8 mouse cellular contexts compared by ENCODE assay signal in the genomic region with DNA sequence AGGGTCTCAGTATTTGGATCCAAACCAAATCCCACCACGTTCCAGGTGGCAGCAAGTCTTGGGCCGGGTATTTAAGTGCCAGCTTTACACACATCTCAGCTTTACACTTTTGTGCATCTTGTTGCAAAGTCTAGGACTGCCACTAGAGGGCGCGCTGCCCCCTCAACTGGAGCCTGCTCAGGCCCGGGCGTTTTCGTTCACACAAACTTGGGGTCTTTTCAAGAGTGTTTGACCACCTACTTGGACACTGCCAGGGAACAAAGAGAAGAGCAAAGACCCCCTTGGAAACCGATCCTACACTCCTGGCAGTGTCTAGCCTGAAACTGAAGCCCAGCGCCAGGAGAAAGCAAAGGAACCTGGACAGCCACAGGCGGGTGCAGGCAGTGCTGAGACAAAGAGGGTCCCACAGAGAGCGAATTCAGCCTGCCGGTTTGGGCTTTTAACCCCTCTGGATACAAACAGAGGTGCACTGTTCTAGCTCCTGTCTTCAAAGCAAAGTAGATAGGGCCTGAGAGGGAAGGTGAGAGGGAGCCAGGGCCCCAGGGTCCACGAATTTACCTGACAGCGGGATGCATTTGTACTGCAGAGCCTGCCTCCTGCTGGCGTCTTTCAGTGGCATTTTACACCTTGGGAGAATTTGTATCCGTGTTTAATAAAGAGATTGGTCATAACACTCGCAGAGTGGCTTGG. TPM values are rescaled to one million over a fixed set of nuclear protein-coding genes. Genes with fewer than 3 reads are reported as not detected.
A peak's percentile ranks its signal among the peaks of the same experiment; 100 is the strongest.
DNase-seq lines count a peak whose midpoint lies in the region; ATAC-seq and TF ChIP-seq lines count a peak whose summit lies in the region.

No protein-coding gene starts in this region.

- ATAC-seq in embryonic facial prominence, embryonic 14.5 days (ENCODE audit: low read depth) = peak; percentile 59
- ATAC-seq in heart, embryonic 16.5 days (replicated peaks; ENCODE audit: extremely low read depth, insufficient read depth, low FRiP score) = no peak; the same call in 1 of the 2 replicates
- no peak for ATAC-seq in liver, embryonic 15.5 days (ENCODE audit: insufficient read depth)
- ATAC-seq in neural tube, embryonic 12.5 days (ENCODE audit: low FRiP score, low read depth) = peak; percentile 82
- no peak for ATAC-seq in stomach, postnatal 0 days (ENCODE audit: low FRiP score, low TSS enrichment)

- TF ChIP-seq CTCF in C2C12 (IDR thresholded peaks at IDR 0.05; ENCODE audit: control insufficient read depth, insufficient read depth, insufficient read length) = peak; percentile 49
- peak; percentile 91 for TF ChIP-seq CTCF in bone marrow, adult 2 months (IDR thresholded peaks at IDR 0.05; ENCODE audit: control insufficient read depth, insufficient read depth, low read length)
- TF ChIP-seq CTCF in stomach, postnatal 0 days (IDR thresholded peaks at IDR 0.05; ENCODE audit: low read depth) = peak; percentile 92

- H3K9ac ChIP-seq in embryonic facial prominence, embryonic 14.5 days (ENCODE audit: low read depth, low read length) = peak overlapping the region; percentile 68
- peak overlapping the region; percentile 80 for H3K9ac ChIP-seq in heart, embryonic 16.5 days (ENCODE audit: low read length)
- no peak overlapping the region; the same call in 1 of the 2 replicates for H3K9ac ChIP-seq in liver, embryonic 15.5 days
- H3K9ac ChIP-seq in neural tube, embryonic 12.5 days = peak overlapping the region; percentile 58
- H3K9ac ChIP-seq in stomach, postnatal 0 days (ENCODE audit: low read length) = peak overlapping the region; percentile 28; the same call in 1 of the 2 replicates

- H3K9me3 ChIP-seq in embryonic facial prominence, embryonic 14.5 days (ENCODE audit: control insufficient read depth, low read length) = no peaks in the 10 kb centered on the region
- H3K9me3 ChIP-seq in heart, embryonic 16.5 days (replicated peaks; ENCODE audit: control insufficient read depth, low read length) = no peaks in the 10 kb centered on the region
- no peaks in the 10 kb centered on the region for H3K9me3 ChIP-seq in liver, embryonic 15.5 days (replicated peaks)
- no peaks in the 10 kb centered on the region for H3K9me3 ChIP-seq in neural tube, embryonic 12.5 days
- no peaks in the 10 kb centered on the region for H3K9me3 ChIP-seq in stomach, postnatal 0 days (ENCODE audit: control insufficient read depth, low read length)

- no peak overlapping the region for H3K4me3 ChIP-seq in C2C12 (ENCODE audit: insufficient read depth, poor library complexity, severe bottlenecking)
- no peak overlapping the region for H3K4me3 ChIP-seq in bone marrow, adult 2 months (replicated peaks; ENCODE audit: control insufficient read depth, low read depth, low read length)
- peak overlapping the region; percentile 35 for H3K4me3 ChIP-seq in embryonic facial prominence, embryonic 14.5 days (ENCODE audit: low read depth, low read length)
- H3K4me3 ChIP-seq in heart, embryonic 16.5 days (ENCODE audit: low read length) = peak overlapping the region; percentile 57
- H3K4me3 ChIP-seq in liver, embryonic 15.5 days (replicated peaks) = peak overlapping the region; percentile 35
- peak overlapping the region; percentile 30 for H3K4me3 ChIP-seq in neural tube, embryonic 12.5 days
- peak overlapping the region; percentile 34 for H3K4me3 ChIP-seq in stomach, postnatal 0 days (ENCODE audit: low read depth, low read length)

- WGBS in bone marrow, adult 2 months = 4% methylated on average over 17 of the region's 17 CpGs
- 4% methylated on average over 17 of the region's 17 CpGs for WGBS in embryonic facial prominence, embryonic 14.5 days
- 4% methylated on average over 17 of the region's 17 CpGs for WGBS in heart, embryonic 16.5 days
- WGBS in liver, embryonic 15.5 days (ENCODE audit: insufficient replicate concordance) = 4% methylated on average over 17 of the region's 17 CpGs
- WGBS in neural tube, embryonic 12.5 days = 2% methylated on average over 17 of the region's 17 CpGs
- 6% methylated on average over 17 of the region's 17 CpGs for WGBS in stomach, postnatal 0 days

- peak; percentile 87 for DNase-seq in embryonic facial prominence, embryonic 14.5 days (ENCODE audit: low spot score)
- DNase-seq in kidney, postnatal 36 days = peak; percentile 56 to 89
- DNase-seq in stomach, postnatal 0 days (ENCODE audit: low spot score) = peak; percentile 81

- TF ChIP-seq EP300 in stomach, postnatal 0 days (optimal IDR thresholded peaks at IDR 0.05) = no peak

- H3K27me3 ChIP-seq in C2C12 (ENCODE audit: control insufficient read depth, insufficient read depth, insufficient read length) = no peaks in the 10 kb centered on the region
- no peaks in the 10 kb centered on the region for H3K27me3 ChIP-seq in embryonic facial prominence, embryonic 14.5 days (replicated peaks; ENCODE audit: control insufficient read depth, insufficient read depth, low read length)
- H3K27me3 ChIP-seq in heart, embryonic 16.5 days (ENCODE audit: control insufficient read depth, insufficient read depth, low read length) = peaks cover 3% of the 10 kb centered on the region; the same call in 1 of the 2 replicates
- peaks cover 13% of the 10 kb centered on the region; the same call in 1 of the 2 replicates for H3K27me3 ChIP-seq in liver, embryonic 15.5 days
- no peaks in the 10 kb centered on the region for H3K27me3 ChIP-seq in neural tube, embryonic 12.5 days (replicated peaks)
- no peaks in the 10 kb centered on the region for H3K27me3 ChIP-seq in stomach, postnatal 0 days (ENCODE audit: control insufficient read depth, insufficient read depth, low read length)

- H3K27ac ChIP-seq in bone marrow, adult 2 months (ENCODE audit: control insufficient read depth, insufficient read depth, low read depth, low read length, poor library complexity) = no peak overlapping the region
- peak overlapping the region; percentile 56 for H3K27ac ChIP-seq in embryonic facial prominence, embryonic 14.5 days (replicated peaks; ENCODE audit: low read depth, low read length)
- H3K27ac ChIP-seq in heart, embryonic 16.5 days (ENCODE audit: low read length) = no peak overlapping the region
- H3K27ac ChIP-seq in liver, embryonic 15.5 days (replicated peaks) = no peak overlapping the region
- H3K27ac ChIP-seq in neural tube, embryonic 12.5 days = no peak overlapping the region
- no peak overlapping the region for H3K27ac ChIP-seq in stomach, postnatal 0 days (replicated peaks)

- H3ac ChIP-seq in C2C12 (ENCODE audit: control insufficient read depth, insufficient read length, low read depth) = no peak overlapping the region

- no peaks in the 10 kb centered on the region for H3K36me3 ChIP-seq in C2C12 (ENCODE audit: control insufficient read depth, insufficient read depth)
- 0 out of 2 replicates have a peak, but pooled peaks cover 3% of the 10 kb centered on the region for H3K36me3 ChIP-seq in embryonic facial prominence, embryonic 14.5 days (ENCODE audit: control insufficient read depth, insufficient read depth, low read length)
- H3K36me3 ChIP-seq in heart, embryonic 16.5 days (ENCODE audit: control insufficient read depth, insufficient read depth) = no peaks in the 10 kb centered on the region
- peaks cover 11% of the 10 kb centered on the region; the same call in 1 of the 2 replicates for H3K36me3 ChIP-seq in liver, embryonic 15.5 days (replicated peaks)
- peaks cover 20% of the 10 kb centered on the region for H3K36me3 ChIP-seq in neural tube, embryonic 12.5 days
- no peaks in the 10 kb centered on the region for H3K36me3 ChIP-seq in stomach, postnatal 0 days (ENCODE audit: control insufficient read depth, insufficient read depth, low read length)

- H3K79me2 ChIP-seq in C2C12 (ENCODE audit: control insufficient read depth, insufficient read depth) = no peaks in the 10 kb centered on the region

- TF ChIP-seq POLR2A in bone marrow, adult 2 months (IDR thresholded peaks at IDR 0.05; ENCODE audit: borderline replicate concordance, control insufficient read depth, low read depth, low read length) = no peak

- no peaks in the 10 kb centered on the region for H3K4me1 ChIP-seq in bone marrow, adult 2 months (ENCODE audit: control insufficient read depth, insufficient read depth, low read length)
- no peaks in the 10 kb centered on the region for H3K4me1 ChIP-seq in embryonic facial prominence, embryonic 14.5 days (ENCODE audit: control insufficient read depth, insufficient read depth, low read length)
- 0 out of 2 replicates have a peak, but pooled peaks cover 3% of the 10 kb centered on the region for H3K4me1 ChIP-seq in heart, embryonic 16.5 days (ENCODE audit: control insufficient read depth, insufficient read depth, low read length)
- H3K4me1 ChIP-seq in liver, embryonic 15.5 days (replicated peaks) = peaks cover 26% of the 10 kb centered on the region
- peaks cover 6% of the 10 kb centered on the region for H3K4me1 ChIP-seq in neural tube, embryonic 12.5 days
- H3K4me1 ChIP-seq in stomach, postnatal 0 days (replicated peaks; ENCODE audit: control insufficient read depth, insufficient read depth) = peaks cover 3% of the 10 kb centered on the region; the same call in 1 of the 2 replicates

- H3K4me2 ChIP-seq in embryonic facial prominence, embryonic 14.5 days (ENCODE audit: low read depth, low read length) = peak overlapping the region; percentile 65
- H3K4me2 ChIP-seq in heart, embryonic 16.5 days (ENCODE audit: low read depth, low read length) = peak overlapping the region; percentile 76
- H3K4me2 ChIP-seq in liver, embryonic 15.5 days = peak overlapping the region; percentile 59
- H3K4me2 ChIP-seq in neural tube, embryonic 12.5 days (replicated peaks) = peak overlapping the region; percentile 60
- H3K4me2 ChIP-seq in stomach, postnatal 0 days (replicated peaks; ENCODE audit: low read depth) = peak overlapping the region; percentile 47

- H3K79me3 ChIP-seq in C2C12 (ENCODE audit: low read depth) = no peaks in the 10 kb centered on the region

TF ChIP-seq in C2C12, 6 proteins besides CTCF, POLR2A, EP300 and RAD21:
- TF ChIP-seq USF1 (IDR thresholded peaks at IDR 0.05; ENCODE audit: low read depth) = no peak
- TF ChIP-seq CEBPB (IDR thresholded peaks at IDR 0.05; ENCODE audit: low read depth) = no peak
- no peak for TF ChIP-seq MYOG (IDR thresholded peaks at IDR 0.05; ENCODE audit: control insufficient read depth, extremely low read depth, insufficient read length)
- TF ChIP-seq FOSL1 (IDR thresholded peaks at IDR 0.05; ENCODE audit: insufficient read depth, low read length, poor library complexity, severe bottlenecking) = no peak
- TF ChIP-seq MAX (IDR thresholded peaks at IDR 0.05) = no peak
- no peak for TF ChIP-seq MYOD1 (IDR thresholded peaks at IDR 0.05; ENCODE audit: control insufficient read depth, insufficient read length, low read depth)

RNA-seq across cellular contexts. Expression of gene Bdh1, which starts 36.3 kb away (rescaled TPM):
- polyA plus RNA-seq in C2C12 (2012; fragmentation: generic; extraction: Trizol) = 0.54 TPM
- polyA plus RNA-seq in bone marrow, adult 2 months (2011; ENCODE audit: insufficient read depth, insufficient read length, low replicate concordance, missing spikeins) = 3.2 and 8.1 TPM in 2 replicates
- 29.8 and 30.4 TPM in 2 replicates for polyA plus RNA-seq in embryonic facial prominence, embryonic 14.5 days (2014; fragmentation: Nextera tagmentation; extraction: Ambion mirVana)
- 11.8 and 17.0 TPM in 2 replicates for polyA plus RNA-seq in heart, embryonic 16.5 days (2015; fragmentation: Nextera tagmentation; extraction: Ambion mirVana)
- 71.5 and 84.4 TPM in 2 replicates for polyA plus RNA-seq in liver, embryonic 15.5 days (2015; fragmentation: Nextera tagmentation; extraction: Ambion mirVana)
- polyA plus RNA-seq in neural tube, embryonic 12.5 days (2016; fragmentation: Nextera tagmentation; extraction: Ambion mirVana) = 67.7 and 70.0 TPM in 2 replicates
- 115 and 125 TPM in 2 replicates for polyA plus RNA-seq in stomach, postnatal 0 days (2015; fragmentation: Nextera tagmentation; extraction: Ambion mirVana)

Comparison
In these comparisons a context has a peak if more than half of its experiments do, and no peak if none do; other contexts are left out.
1. H3K4me3 ChIP-seq: peak in embryonic facial prominence, embryonic 14.5 days (single experiment), heart, embryonic 16.5 days (single experiment), liver, embryonic 15.5 days (single experiment), neural tube, embryonic 12.5 days (single experiment) and stomach, postnatal 0 days (single experiment); none in C2C12 (single experiment) and bone marrow, adult 2 months (single experiment).
2. ATAC-seq: peak in embryonic facial prominence, embryonic 14.5 days (single experiment) and neural tube, embryonic 12.5 days (single experiment); none in heart, embryonic 16.5 days (single experiment), liver, embryonic 15.5 days (single experiment) and stomach, postnatal 0 days (single experiment).
3. Peak in every context shown above with its lines, with median percentiles within 50 percentile points of each other: CTCF ChIP-seq, DNase-seq and H3K4me2 ChIP-seq.